Comparison of ENCODE assay signal across 8 mouse cellular contexts in genomic region chr2:71367125-71367880, GRCm38 (mm10). TPM values are rescaled to one million over a fixed set of nuclear protein-coding genes. Genes with fewer than 3 reads are reported as not detected.
DNase-seq lines count a peak whose midpoint lies in the region; ATAC-seq and TF ChIP-seq lines count a peak whose summit lies in the region.

Gene Slc25a12, minus strand, starts transcription at chr2:71367749.

- peaks cover 4% of the 10 kb centered on the region; the same call in 1 of the 2 replicates for H3K4me1 ChIP-seq in lung, embryonic 15.5 days
- peaks cover 5% of the 10 kb centered on the region for H3K4me1 ChIP-seq in olfactory bulb, adult 2 months (ENCODE audit: control insufficient read depth, insufficient read depth, low read length)
- H3K4me1 ChIP-seq in thymus, adult 2 months (replicated peaks; ENCODE audit: control insufficient read depth, insufficient read depth, low read length), result peaks cover 4% of the 10 kb centered on the region

- no peaks in the 10 kb centered on the region for H3K27me3 ChIP-seq in lung, embryonic 15.5 days
- H3K27me3 ChIP-seq in thymus, adult 2 months (ENCODE audit: control insufficient read depth, insufficient read depth, low read length), result no peaks in the 10 kb centered on the region

- peak within 1 kb of the TSS; percentile 74 for H3K4me2 ChIP-seq in lung, embryonic 15.5 days

- no peaks in the 10 kb centered on the region for H3K9me3 ChIP-seq in lung, embryonic 15.5 days

- no peak for TF ChIP-seq CTCF in olfactory bulb, adult 2 months (IDR thresholded peaks at IDR 0.05; ENCODE audit: insufficient read depth, low read depth, low read length)
- peak; percentile 54; the same call in 1 of the 2 replicates for TF ChIP-seq CTCF in thymus, adult 2 months (IDR thresholded peaks at IDR 0.05; ENCODE audit: borderline replicate concordance, control insufficient read depth, extremely low read depth, insufficient read depth, low read length, poor library complexity)

- TF ChIP-seq POLR2A in olfactory bulb, adult 2 months (IDR thresholded peaks at IDR 0.05; ENCODE audit: insufficient read depth, low read depth, low read length), result peak; percentile 70; the same call in 1 of the 2 replicates
- TF ChIP-seq POLR2A in thymus, adult 2 months (IDR thresholded peaks at IDR 0.05; ENCODE audit: control insufficient read depth, extremely low read depth, insufficient read depth, low read length, poor library complexity), result peak; percentile 90

- ATAC-seq in lung, embryonic 15.5 days (ENCODE audit: borderline replicate concordance, extremely low read depth, low FRiP score, low TSS enrichment), result peak; percentile 95

- peak; percentile 79 for DNase-seq in MEL-GATA-1-ER (ENCODE audit: extremely low read depth, low read depth)
- DNase-seq in cerebellum, adult 8-10 months, result peak; percentile 78
- peak; percentile 78 for DNase-seq in forelimb bud, embryonic 11.5 days (ENCODE audit: low read depth, low spot score)
- peak; percentile 86 for DNase-seq in heart, postnatal 4 days
- DNase-seq in layer of hippocampus, adult 8-10 months (ENCODE audit: low spot score in 2 of 2), result peak; percentile 60 to 73
- DNase-seq in thymus, adult 2 months, result peak; percentile 68

- peak within 1 kb of the TSS; percentile 92 for H3K4me3 ChIP-seq in lung, embryonic 15.5 days
- peak within 1 kb of the TSS; percentile 69 for H3K4me3 ChIP-seq in olfactory bulb, adult 2 months (ENCODE audit: insufficient read depth, low read depth, low read length)
- peak within 1 kb of the TSS; percentile 90 for H3K4me3 ChIP-seq in thymus, adult 2 months (ENCODE audit: control insufficient read depth, insufficient read depth, low read length)

- H3K9ac ChIP-seq in lung, embryonic 15.5 days, result peak within 1 kb of the TSS; percentile 80

- WGBS in lung, embryonic 15.5 days, result under 1% methylated on average over 56 of the region's 57 CpGs
- under 1% methylated on average over 57 of the region's 57 CpGs for WGBS in olfactory bulb, adult 2 months
- under 1% methylated on average over 57 of the region's 57 CpGs for WGBS in thymus, adult 2 months

- peak within 1 kb of the TSS; percentile 78 for H3K27ac ChIP-seq in lung, embryonic 15.5 days
- peak within 1 kb of the TSS; percentile 87 for H3K27ac ChIP-seq in olfactory bulb, adult 2 months (ENCODE audit: insufficient read depth, low read depth, low read length)
- H3K27ac ChIP-seq in thymus, adult 2 months (ENCODE audit: control insufficient read depth, insufficient read depth, low read length), result peak within 1 kb of the TSS; percentile 40

- H3K36me3 ChIP-seq in lung, embryonic 15.5 days, result no peaks in the 10 kb centered on the region
- H3K36me3 ChIP-seq in thymus, adult 2 months (ENCODE audit: control insufficient read depth, insufficient read depth, low read length), result no peaks in the 10 kb centered on the region

RNA-seq across cellular contexts. Expression of gene Slc25a12, which starts in this region (rescaled TPM):
- 100 to 1,000 TPM; 175 to 176 TPM for total RNA-seq in heart, postnatal 4 days (2021)
- 100 to 1,000 TPM; 162 to 175 (median 163) TPM for total RNA-seq in layer of hippocampus, adult 8-10 months (2022)
- 31.5 and 35.4 TPM in 2 replicates for polyA plus RNA-seq in lung, embryonic 15.5 days (2015; fragmentation: Nextera tagmentation; extraction: Ambion mirVana)
- not detected in 2 replicates for polyA plus RNA-seq in olfactory bulb, adult 2 months (2012; ENCODE audit: insufficient read depth, insufficient read length, low replicate concordance, missing spikeins)
- 52.2 and 52.9 TPM in 2 replicates for polyA plus RNA-seq in thymus, adult 2 months (2012; rRNA removed)

Comparison
In these comparisons a context has a peak if more than half of its experiments do, and no peak if none do; other contexts are left out.
1. Peak in every context shown above with its lines: DNase-seq, ATAC-seq, H3K4me3 ChIP-seq and H3K27ac ChIP-seq.